Mouse (Mus musculus) T-cell, adult 66 days (primary cell): Measurements from ENCODE around the gene Krt6b. TPM values are rescaled to one million over a fixed set of nuclear protein-coding genes. Genes with fewer than 3 reads are reported as not detected.

Experiments
- total RNA-seq, 2 experiments: library from RNA; stranded (reverse); gene quantifications; 3 replicates in 1 of 2; 4 replicates in 1 of 2; pipeline ENCODE4 v1.2.4; 2023

Krt6b gene
- not detected for total RNA-seq

GRCm38 (mm10) chr15:101680187-101680586 lies at the start of gene Krt6b:
Gene Krt6b, minus strand, starts transcription at chr15:101680287.

GRCm38 (mm10) chr15:101712720-101713119 lies 32.6 kb upstream of the Krt6b start, which contains the start of gene Krt5:
Gene Krt5, minus strand, starts transcription at chr15:101712898.

GRCm38 (mm10) chr15:101694207-101694606 lies 14.1 kb upstream of the Krt6b start, which contains the start of gene Krt6a:
Gene Krt6a, minus strand, starts transcription at chr15:101694307.

GRCm38 (mm10) chr15:101647280-101647679 lies 32.8 kb downstream of the Krt6b start, which contains the start of gene Gm5478:
Gene Gm5478, minus strand, starts transcription at chr15:101647380.

GRCm38 (mm10) chr15:101627884-101628283 lies 52.2 kb downstream of the Krt6b start, which contains the start of gene Gm5414:
Gene Gm5414, minus strand, starts transcription at chr15:101628188.

Other genes starting within 250 kb of the Krt6b start
- not detected for gene Krt87, start 241.5 kb downstream of the Krt6b start, total RNA-seq
- gene Krt88, start 232.5 kb downstream of the Krt6b start, total RNA-seq: not detected
- gene Krt81, start 216.5 kb downstream of the Krt6b start, total RNA-seq: not detected
- gene Krt86, start 206.8 kb downstream of the Krt6b start, total RNA-seq: not detected
- gene Krt83, start 188.8 kb downstream of the Krt6b start, total RNA-seq: under 1 TPM; 0.55 to 0.95 TPM
- not detected for gene Gm49425, start 163.0 kb downstream of the Krt6b start, total RNA-seq
- gene Krt84, start 147.5 kb downstream of the Krt6b start, total RNA-seq: not detected
- gene Krt82, start 129.6 kb downstream of the Krt6b start, total RNA-seq: not detected
- not detected for gene Krt90, start 117.3 kb downstream of the Krt6b start, total RNA-seq
- not detected for gene Krt75, start 106.4 kb downstream of the Krt6b start, total RNA-seq
- gene Gm5414, start 52.1 kb downstream of the Krt6b start, total RNA-seq: not detected
- not detected for gene Gm5478, start 32.9 kb downstream of the Krt6b start, total RNA-seq
- not detected for gene Krt6a, start 14.0 kb upstream of the Krt6b start, total RNA-seq
- not detected for gene Krt5, start 32.6 kb upstream of the Krt6b start, total RNA-seq
- gene Krt71, start 62.8 kb upstream of the Krt6b start, total RNA-seq: not detected
- gene Krt72, start 106.2 kb upstream of the Krt6b start, total RNA-seq: not detected
- gene Krt73, start 122.1 kb upstream of the Krt6b start, total RNA-seq: not detected
- gene Krt2, start 137.9 kb upstream of the Krt6b start, total RNA-seq: not detected
- not detected for gene Krt1, start 170.5 kb upstream of the Krt6b start, total RNA-seq
- gene Krt77, start 189.4 kb upstream of the Krt6b start, total RNA-seq: not detected
- not detected for gene Krt76, start 212.6 kb upstream of the Krt6b start, total RNA-seq
- not detected for gene Krt4, start 244.4 kb upstream of the Krt6b start, total RNA-seq